Mouse (Mus musculus) brain, embryonic 14.5 days (tissue): ENCODE measurements at regions not wholly inside any gene's neighbourhood (a gene's known extent, or its start where the extent isn't known, plus 50 kb on each side); places are given as distances from the start of the nearest gene placed in this dataset.

Experiments
- CTCF ChIP-seq: fragments of 200-500 bp; IDR thresholded peaks from 2 replicates; pipeline ENCODE4 v1.5.1; 2012; ENCODE audit warnings: inconsistent platforms, mild to moderate bottlenecking, moderate library complexity, borderline replicate concordance; ENCODE audit not compliant: insufficient read depth, insufficient read length; ENCODE audit errors: extremely low read depth
- POLR2A ChIP-seq: fragments of 200-500 bp; IDR thresholded peaks from 2 replicates; pipeline ENCODE4 v1.6.1; 2012; ENCODE audit warnings: mild to moderate bottlenecking, inconsistent platforms, borderline replicate concordance; ENCODE audit not compliant: poor library complexity, insufficient read depth, insufficient read length, severe bottlenecking; ENCODE audit errors: extremely low read depth

GRCm38 (mm10) chr6:51081056-51081455 is 351.4 kb upstream of the Nfe2l3 start:
- TF ChIP-seq POLR2A: no peak
- no peak for TF ChIP-seq CTCF
